Mouse (Mus musculus) right cerebral cortex, adult 18-20 months (tissue): ENCODE data around the gene Dnah8.

Experiments
- DNase-seq: peaks from one replicate; pipeline ENCODE4 v3.0.0; 2022; ENCODE audit warnings: mixed read lengths

The Dnah8 gene

GRCm38 (mm10) chr17:30882206-30882605 lies 258.1 kb downstream of the Dnah8 start:
- DNase-seq, result no peak

- DNase-seq, result no peak
Observed at GRCm38 (mm10) chr17:30883534-30883933, 259.4 kb downstream of the Dnah8 start.

- no peak for DNase-seq
Observed at GRCm38 (mm10) chr17:30892086-30892485, 267.9 kb downstream of the Dnah8 start.

- no peak for DNase-seq
Observed at GRCm38 (mm10) chr17:30892730-30893129, 268.6 kb downstream of the Dnah8 start.

- DNase-seq, result no peak
Observed at GRCm38 (mm10) chr17:30897075-30897474, 272.9 kb downstream of the Dnah8 start.

GRCm38 (mm10) chr17:30901627-30902026 lies 277.5 kb downstream of the Dnah8 start, which contains the start of gene Glp1r:
Glp1r (plus strand) TSS chr17:30901817.
- no peak for DNase-seq

- DNase-seq, result no peak
Observed at GRCm38 (mm10) chr17:30904096-30904495, 279.9 kb downstream of the Dnah8 start.

GRCm38 (mm10) chr17:30907577-30907976 lies 283.4 kb downstream of the Dnah8 start:
- DNase-seq, result no peak

- DNase-seq, result no peak
Observed at GRCm38 (mm10) chr17:30910866-30911731, 286.9 kb downstream of the Dnah8 start.

GRCm38 (mm10) chr17:30911732-30912088 lies 287.6 kb downstream of the Dnah8 start:
- DNase-seq, result no peak

- no peak for DNase-seq
Observed at GRCm38 (mm10) chr17:30912536-30912935, 288.4 kb downstream of the Dnah8 start.

- DNase-seq, result no peak
Observed at GRCm38 (mm10) chr17:30914264-30914663, 290.1 kb downstream of the Dnah8 start.

- no peak for DNase-seq
Observed at GRCm38 (mm10) chr17:30923566-30923965, 299.4 kb downstream of the Dnah8 start.
